Mouse (Mus musculus) kidney, postnatal 36 days (tissue): Measurements from ENCODE around the gene Ms4a1.
"Not testable (repeated sequence)": the region's sequence is repeated elsewhere in the genome, so short reads cannot be mapped to it uniquely, and the experiment has no call there.

Experiments used
- DNase-seq, 2 experiments: peaks; one replicate each; pipeline ENCODE4 v3.0.0; 2021 to 2022; ENCODE audit warnings: mixed read lengths in 2 of 2

Gene Ms4a1

DNA sequence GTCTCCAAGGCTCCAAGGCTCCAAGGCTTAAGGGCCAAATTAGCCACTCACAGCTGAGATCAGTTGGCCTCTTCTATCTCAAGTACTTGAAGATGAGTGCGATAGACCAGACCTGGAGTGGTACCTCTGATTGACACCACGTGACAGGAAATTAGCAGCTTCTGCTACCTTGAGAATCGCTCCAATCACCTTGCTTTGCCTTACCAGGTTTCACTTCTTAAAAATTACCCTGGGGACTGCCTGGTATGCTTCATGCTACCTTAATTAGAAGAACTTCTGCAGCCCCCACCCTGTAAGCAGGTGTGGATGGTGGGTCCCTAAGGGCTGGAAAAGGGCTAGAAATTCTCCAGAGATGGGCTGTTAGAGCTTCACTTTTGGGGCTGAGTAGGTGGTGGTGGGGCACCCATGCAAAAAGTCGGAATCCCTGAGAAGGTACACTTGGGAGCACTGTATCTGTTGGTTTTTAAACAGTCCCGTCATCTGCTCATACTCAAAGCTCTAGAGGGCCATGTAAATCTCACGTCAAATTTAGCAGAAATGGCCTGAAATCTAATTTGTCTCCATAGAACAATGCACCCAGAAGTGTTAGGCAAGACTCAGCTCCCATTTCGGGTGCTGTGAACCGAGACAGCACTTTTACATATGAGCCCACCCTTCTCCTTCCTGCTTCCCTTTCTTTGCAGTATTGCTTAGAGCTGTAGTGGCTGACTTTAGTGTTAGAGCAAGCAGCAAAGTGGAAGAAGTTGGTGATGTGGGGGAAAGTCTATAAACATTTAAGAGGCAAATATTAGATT, at the start of gene Ms4a1:
Ms4a1 (minus strand) TSS at position 190 of the 794 bp plus-strand sequence.
- DNase-seq, result no peak

- no peak for DNase-seq
These were observed 48.3 kb upstream of the Ms4a1 start, which contains the start of gene Ms4a14 for GRCm38 (mm10) chr19:11314354-11314753. Gene Ms4a14, minus strand, starts transcription at chr19:11314454.

DNA sequence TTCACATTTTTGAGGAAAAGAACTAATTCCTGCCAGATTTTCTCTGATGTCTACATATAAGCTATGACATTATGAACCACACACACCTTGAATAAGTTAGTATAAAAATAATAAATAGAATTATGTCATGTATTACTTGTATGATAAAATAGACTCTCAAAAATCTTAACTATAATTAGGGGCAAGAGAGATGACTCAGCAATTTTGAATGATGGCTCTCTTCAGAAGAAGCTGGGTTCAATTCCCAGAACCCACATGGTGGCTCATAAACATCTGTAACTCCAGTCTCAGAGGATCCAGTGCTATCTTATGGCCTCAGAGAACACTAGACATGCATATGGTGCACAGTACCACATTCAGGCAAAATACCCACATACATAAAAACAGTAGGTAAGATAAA, 42.8 kb upstream of the Ms4a1 start:
- no peak for DNase-seq

GRCm38 (mm10) chr19:11299529-11299928, 33.5 kb upstream of the Ms4a1 start:
- DNase-seq, result not testable (repeated sequence)

DNA sequence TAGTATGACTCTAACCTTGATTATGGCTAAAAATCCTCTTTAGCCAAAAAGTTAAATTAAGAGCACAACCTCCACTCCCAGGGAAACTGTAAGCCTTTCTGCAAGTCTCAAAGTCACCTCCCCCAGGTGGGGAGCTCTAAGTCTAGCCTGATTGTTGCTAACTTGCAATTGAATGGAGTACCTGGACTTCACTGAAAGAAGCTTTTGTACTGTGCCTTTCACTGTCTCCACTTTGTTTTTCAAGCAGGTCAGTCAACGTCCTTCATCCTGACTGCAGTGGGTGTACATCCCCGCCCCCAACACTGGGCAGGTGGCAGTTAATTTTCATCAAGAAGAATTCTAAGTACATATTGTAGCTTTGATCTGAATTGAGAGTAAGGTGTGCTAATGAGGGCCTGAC, 32.9 kb upstream of the Ms4a1 start:
- DNase-seq, result no peak

- DNase-seq, result not testable (repeated sequence)
These were observed 27.6 kb upstream of the Ms4a1 start for GRCm38 (mm10) chr19:11293616-11294015.

DNA sequence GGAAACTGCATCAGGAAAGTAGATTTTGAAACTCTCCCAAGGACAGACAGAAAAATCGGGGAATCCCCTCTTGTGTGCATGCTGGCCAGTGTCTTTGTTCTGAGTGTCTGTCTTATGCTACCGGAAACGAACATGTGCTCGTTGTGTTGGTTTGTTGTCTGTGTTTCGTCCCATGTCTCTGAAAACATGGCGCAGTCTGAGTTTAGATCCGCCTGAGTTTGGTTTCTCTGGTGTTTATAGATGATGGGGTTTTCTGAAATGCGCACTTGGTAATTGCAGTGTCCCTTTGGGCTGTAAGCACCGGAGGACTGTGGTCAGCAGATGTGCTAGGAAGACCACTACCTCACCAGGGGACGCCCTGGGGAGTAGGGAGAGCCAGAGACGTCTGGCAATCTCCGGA, 26.9 kb upstream of the Ms4a1 start:
- DNase-seq, result peak in 1 of 2 experiments; percentile 1

- no peak for DNase-seq
These were observed 17.7 kb upstream of the Ms4a1 start, which contains the start of gene Ms4a5 for GRCm38 (mm10) chr19:11283773-11284172. Gene Ms4a5, minus strand, starts transcription at chr19:11283873.

DNA sequence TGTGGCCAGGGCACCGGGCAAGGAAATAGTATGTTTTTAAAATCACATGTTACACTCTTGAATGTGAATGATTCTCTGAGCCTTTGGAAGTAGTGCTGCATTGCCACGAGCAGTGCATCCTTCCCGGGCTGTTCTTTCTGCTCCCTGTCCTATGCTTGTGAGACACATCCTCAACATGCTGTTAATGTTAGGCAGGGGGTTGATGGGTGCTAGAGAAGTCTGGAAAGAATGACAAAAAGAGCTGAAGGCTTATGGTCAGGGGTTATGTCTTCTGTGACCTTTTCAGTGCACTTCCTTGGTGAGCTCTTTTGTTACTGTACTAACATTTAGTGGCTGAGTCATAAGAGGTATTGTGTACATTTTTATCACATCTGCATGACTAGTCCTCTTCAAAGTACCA, 14.2 kb upstream of the Ms4a1 start:
- DNase-seq, result no peak

- DNase-seq, result no peak
These were observed 10.4 kb upstream of the Ms4a1 start for GRCm38 (mm10) chr19:11276431-11276830.

DNA sequence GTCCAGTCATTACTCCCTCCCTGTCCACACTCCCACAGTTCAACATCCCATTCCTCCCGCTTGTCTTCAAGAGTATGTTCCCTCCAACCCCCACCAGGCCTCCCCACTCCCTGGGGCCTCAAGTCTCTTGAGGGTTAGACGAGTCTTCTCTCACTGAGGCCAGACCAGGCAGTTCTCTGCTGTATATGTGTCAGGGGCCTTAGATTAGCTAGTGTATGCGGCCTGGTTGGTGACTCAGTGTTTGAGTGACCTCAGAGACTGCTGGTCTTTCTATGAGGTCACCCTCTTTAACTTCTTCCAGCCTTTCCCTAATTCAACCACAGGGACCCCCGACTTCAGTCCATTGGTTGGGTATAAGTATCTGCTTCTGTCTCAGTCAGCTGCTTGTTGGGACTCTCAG, 915 bp upstream of the Ms4a1 start:
- DNase-seq, result no peak

GRCm38 (mm10) chr19:11264602-11265185, 1.3 kb downstream of the Ms4a1 start:
- DNase-seq, result no peak

DNA sequence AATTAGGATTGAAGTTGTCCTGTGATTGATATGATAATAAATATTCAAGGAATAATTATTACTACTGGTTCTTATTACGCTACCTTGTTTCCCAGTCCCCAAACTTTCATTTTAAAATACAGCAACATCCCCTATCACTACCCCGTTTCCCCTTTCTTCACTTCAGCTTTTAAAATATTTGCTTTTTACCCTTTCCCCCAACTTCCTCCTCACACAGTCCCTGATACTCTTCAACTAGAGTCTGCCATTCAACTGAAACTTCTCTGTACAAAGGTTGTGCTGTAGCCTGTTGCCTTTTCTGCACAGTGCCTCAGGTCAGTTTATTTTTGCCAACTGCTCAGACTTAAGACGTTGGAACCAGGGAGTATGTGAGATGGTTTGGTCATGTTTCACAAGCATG, 2.5 kb downstream of the Ms4a1 start:
- DNase-seq, result no peak

DNA sequence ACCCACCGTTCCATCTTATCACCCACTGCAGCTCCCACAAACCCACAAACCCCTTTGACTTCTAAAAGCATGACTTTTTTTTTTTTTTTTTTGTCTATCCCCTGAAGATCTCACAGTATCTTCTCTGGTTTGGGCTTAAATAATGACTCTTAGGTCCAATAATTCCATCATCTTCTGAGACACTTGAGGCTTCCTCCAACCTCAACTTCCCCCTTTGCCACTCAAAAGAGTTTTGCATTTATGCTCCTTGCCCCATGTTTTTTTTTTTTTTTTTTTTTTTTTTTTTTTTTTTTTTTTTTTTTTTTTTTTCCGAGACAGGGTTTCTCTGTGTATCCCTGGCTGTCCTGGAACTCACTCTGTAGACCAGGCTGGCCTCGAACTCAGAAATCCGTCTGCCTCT, 3.1 kb downstream of the Ms4a1 start:
- not testable (repeated sequence) for DNase-seq

- no peak for DNase-seq
These were observed 4.5 kb downstream of the Ms4a1 start for GRCm38 (mm10) chr19:11261522-11261921.

DNA sequence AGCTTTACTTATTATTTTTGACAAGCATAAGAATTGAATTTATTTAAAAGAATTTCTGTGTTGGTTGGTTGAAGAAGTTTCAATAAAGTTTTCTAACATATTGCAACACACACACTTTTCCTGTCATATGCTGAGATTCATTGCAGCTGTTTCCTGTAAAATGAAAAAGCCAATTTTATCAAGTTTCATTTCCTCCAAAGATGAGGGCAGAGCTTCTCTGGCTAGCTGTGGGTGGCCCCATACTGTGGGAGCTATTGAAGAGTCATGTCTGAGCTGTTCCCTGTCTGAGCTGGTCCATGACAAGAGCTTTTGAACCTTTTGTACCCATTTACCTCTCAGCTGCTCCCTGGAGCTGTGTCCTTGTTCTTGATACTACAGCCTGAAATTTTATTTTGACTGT, 21.8 kb downstream of the Ms4a1 start:
- no peak for DNase-seq

DNA sequence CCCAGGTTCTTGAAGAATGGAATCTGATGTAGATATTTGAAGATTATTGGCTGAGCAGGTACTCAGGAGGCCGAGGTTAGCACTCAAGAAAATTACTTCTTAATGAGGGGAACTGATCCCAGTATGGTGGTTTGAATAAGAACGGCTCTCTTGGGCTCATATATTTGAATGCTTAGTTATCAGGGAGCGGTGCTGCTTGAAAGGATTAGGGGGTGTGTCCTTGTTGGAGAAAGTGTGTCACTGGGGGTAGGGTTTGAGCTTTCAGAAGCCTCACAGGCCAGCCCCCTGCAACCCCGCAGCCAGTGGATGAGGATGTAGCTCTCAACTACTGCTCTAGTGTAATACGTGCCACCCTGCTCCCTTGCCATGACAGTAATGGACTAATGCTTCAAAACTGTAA, 23.5 kb downstream of the Ms4a1 start:
- no peak for DNase-seq

DNA sequence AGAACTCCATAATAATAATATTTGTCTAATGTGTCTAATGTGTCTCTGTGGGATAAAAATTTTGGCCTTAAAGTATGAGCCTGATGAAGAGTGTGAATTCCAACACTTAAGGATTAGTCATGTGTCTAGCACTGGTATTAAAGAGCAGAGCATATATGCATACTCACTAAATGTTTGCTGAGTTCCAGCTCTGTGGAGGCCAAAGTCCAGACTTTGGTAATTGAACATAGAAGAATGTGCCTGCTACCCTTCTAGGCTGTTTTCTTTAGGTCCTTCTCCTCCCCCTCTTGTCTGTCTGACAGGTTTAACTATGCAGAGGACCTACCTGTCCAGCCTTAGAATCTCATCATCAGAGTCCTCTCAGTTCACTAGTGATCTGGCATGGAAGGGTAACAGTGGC, 30.2 kb downstream of the Ms4a1 start:
- no peak for DNase-seq

GRCm38 (mm10) chr19:11234921-11235735, 30.9 kb downstream of the Ms4a1 start:
- no peak for DNase-seq

- DNase-seq, result no peak
These were observed 31.8 kb downstream of the Ms4a1 start for GRCm38 (mm10) chr19:11234244-11234643.

GRCm38 (mm10) chr19:11232348-11232747, 33.7 kb downstream of the Ms4a1 start, which contains the start of gene Ms4a12:
Gene Ms4a12, minus strand, starts transcription at chr19:11232448.
- DNase-seq, result no peak
